Mouse (Mus musculus) regulatory T cell (primary cell): ENCODE measurements at regions not wholly inside any gene's neighbourhood (a gene's known extent, or its start where the extent isn't known, plus 50 kb on each side); places are given as distances from the start of the nearest gene placed in this dataset.

Experiments
- in situ Hi-C: fragments of 300-600 bp; cut with MboI, MseI; formaldehyde crosslinking; loops from one replicate; pipeline ENCODE4 v1.15.1; 2025; ENCODE audit warnings: high pct_unique_total_duplicates

GRCm38 (mm10) chr5:139598715-139599114 is 55.4 kb downstream of the Uncx start:
- in situ Hi-C loops, result loop anchor here (5.0 kb wide), 1 partner anchor 84 kb away; no protein-coding TSS in a partner anchor

- in situ Hi-C loops, result loop anchor here (5.0 kb wide), 1 partner anchor 83 kb away; no protein-coding TSS in a partner anchor
Measured at GRCm38 (mm10) chr5:139599191-139599937, 56.1 kb downstream of the Uncx start.

- in situ Hi-C loops, result loop anchor here (25.0 kb wide), 1 partner anchor 1038 kb away; the partner anchor contains the start of gene 1700123K08Rik
Measured at GRCm38 (mm10) chr5:139600213-139600612, 56.9 kb downstream of the Uncx start.

GRCm38 (mm10) chr5:139602860-139603259 is 59.6 kb downstream of the Uncx start:
- in situ Hi-C loops, result loop anchor here (25.0 kb wide), 1 partner anchor 1041 kb away; the partner anchor contains the start of gene 1700123K08Rik

- in situ Hi-C loops, result loop anchor here (25.0 kb wide), 1 partner anchor 1041 kb away; the partner anchor contains the start of gene 1700123K08Rik
Measured at GRCm38 (mm10) chr5:139603535-139603934, 60.2 kb downstream of the Uncx start.

- in situ Hi-C loops, result loop anchor here (25.0 kb wide), 1 partner anchor 1042 kb away; the partner anchor contains the start of gene 1700123K08Rik
Measured at GRCm38 (mm10) chr5:139604327-139604726, 61.0 kb downstream of the Uncx start.

- in situ Hi-C loops, result loop anchor here (25.0 kb wide), 1 partner anchor 1049 kb away; the partner anchor contains the start of gene 1700123K08Rik
Measured at GRCm38 (mm10) chr5:139610610-139611520, 67.6 kb downstream of the Uncx start.

GRCm38 (mm10) chr5:139612224-139612623 is 68.9 kb downstream of the Uncx start:
- in situ Hi-C loops, result loop anchor here (25.0 kb wide), 1 partner anchor 1050 kb away; the partner anchor contains the start of gene 1700123K08Rik

- in situ Hi-C loops, result loop anchor here (25.0 kb wide), 1 partner anchor 1050 kb away; the partner anchor contains the start of gene 1700123K08Rik
Measured at GRCm38 (mm10) chr5:139612676-139613075, 69.4 kb downstream of the Uncx start.

- in situ Hi-C loops, result loop anchor here (25.0 kb wide), 1 partner anchor 1051 kb away; the partner anchor contains the start of gene 1700123K08Rik
Measured at GRCm38 (mm10) chr5:139613601-139614000, 70.3 kb downstream of the Uncx start.

- in situ Hi-C loops, result loop anchor here (25.0 kb wide), 1 partner anchor 1057 kb away; the partner anchor contains the start of gene 1700123K08Rik
Measured at GRCm38 (mm10) chr5:139619301-139620161, 76.2 kb downstream of the Uncx start.

GRCm38 (mm10) chr5:139625871-139626460 is 82.7 kb downstream of the Uncx start:
- in situ Hi-C loops, result no loop called here

GRCm38 (mm10) chr5:139627552-139627951 is 84.3 kb downstream of the Uncx start:
- in situ Hi-C loops, result no loop called here

- in situ Hi-C loops, result no loop called here
Measured at GRCm38 (mm10) chr5:139637028-139637427, 93.7 kb downstream of the Uncx start.

GRCm38 (mm10) chr5:139640652-139641612 is 95.2 kb downstream of the Micall2 start:
- in situ Hi-C loops, result loop anchor here (10.0 kb wide), 1 partner anchor 216 kb away; the partner anchor contains the start of gene Gper1

GRCm38 (mm10) chr5:139644816-139645215 is 91.3 kb downstream of the Micall2 start:
- in situ Hi-C loops, result loop anchor here (10.0 kb wide), 1 partner anchor 220 kb away; the partner anchor contains the start of gene Gper1

GRCm38 (mm10) chr5:139651041-139651440 is 85.1 kb downstream of the Micall2 start:
- in situ Hi-C loops, result no loop called here
